Mouse (Mus musculus) heart, postnatal 0 days (tissue): ENCODE data around the gene Camkk2. TPM values are rescaled to one million over a fixed set of nuclear protein-coding genes. Genes with fewer than 3 reads are reported as not detected.

Experiments used
- ATAC-seq: fragments of 200-750 bp; cut with Nextera tagmentation; 2 replicates; pipeline ENCODE4 v1.8.0; 2017; ENCODE audit warnings: low read depth, moderate number of reproducible peaks, moderate library complexity; ENCODE audit not compliant: insufficient read depth
- DNase-seq: peaks from one replicate; pipeline ENCODE4 v3.0.0-alpha.2; 2016; ENCODE audit warnings: low spot score
- H3K27ac ChIP-seq: fragments of 300-500 bp; sonication (generic); 2 replicates; pipeline ENCODE4 v1.5.1; 2014; ENCODE audit warnings: low read depth, mild to moderate bottlenecking
- H3K27me3 ChIP-seq: fragments of 300-500 bp; sonication (generic); 2 replicates; pipeline ENCODE4 v1.6.1; 2014; ENCODE audit warnings: low read length, mixed read lengths; ENCODE audit not compliant: control insufficient read depth, insufficient read depth
- H3K36me3 ChIP-seq: fragments of 300-500 bp; sonication (generic); replicated peaks from 2 replicates; pipeline ENCODE4 v1.6.1; 2014; ENCODE audit warnings: low read length, mixed read lengths; ENCODE audit not compliant: control insufficient read depth, insufficient read depth
- H3K4me1 ChIP-seq: fragments of 300-500 bp; sonication (generic); 2 replicates; pipeline ENCODE4 v1.6.1; 2014; ENCODE audit warnings: antibody characterized with exemption; ENCODE audit not compliant: control insufficient read depth, insufficient read depth
- H3K4me2 ChIP-seq: fragments of 300-500 bp; sonication (generic); 2 replicates; pipeline ENCODE4 v1.6.1; 2014; ENCODE audit warnings: low read depth, mild to moderate bottlenecking, low read length, moderate library complexity
- H3K4me3 ChIP-seq: fragments of 300-500 bp; sonication (generic); 2 replicates; pipeline ENCODE4 v1.5.1; 2014; ENCODE audit warnings: low read depth, low read length
- H3K9ac ChIP-seq: fragments of 300-500 bp; sonication (generic); replicated peaks from 2 replicates; pipeline ENCODE4 v1.6.1; 2014; ENCODE audit warnings: low read depth, low read length, mixed read lengths
- H3K9me3 ChIP-seq: fragments of 300-500 bp; sonication (generic); replicated peaks from 2 replicates; pipeline ENCODE4 v1.6.1; 2016; ENCODE audit warnings: low read length; ENCODE audit not compliant: control insufficient read depth
- CTCF ChIP-seq: IDR thresholded peaks from 2 replicates; pipeline ENCODE4 v1.5.1; 2016; ENCODE audit warnings: antibody characterized with exemption, control low read depth, low read depth
- EP300 ChIP-seq: IDR thresholded peaks from 2 replicates; pipeline ENCODE4 v1.6.1; 2016; ENCODE audit warnings: antibody characterized with exemption, low read depth
- WGBS: fragments of 180-500 bp; shearing (Covaris S2); extraction: QIAGEN DNeasy Blood & Tissue Kit; methylation state at CpG from one replicate; pipeline ENCODE4 v1.1.7; 2014; 5-methylcytosine and 5-hydroxymethylcytosine counted together
- polyA plus RNA-seq: library from polyadenylated mRNA; unstranded; fragments of >200 nt; fragmentation: Nextera tagmentation; extraction: Ambion mirVana; gene quantifications from 2 replicates; pipeline ENCODE4 v1.2.1, GENCODE M21; 2015
- total RNA-seq: library from RNA; depleted of rRNA; stranded (reverse); fragments of >200 nt; gene quantifications from 2 replicates; pipeline ENCODE4 v1.2.3, GENCODE M21; 2014; ENCODE audit warnings: low replicate concordance

Gene Camkk2
- total and polyA plus RNA-seq, 2 experiments from 2014 or later = 13.0 to 24.0 TPM

- H3K9ac ChIP-seq = no peak overlapping the region
- no peaks in the 10 kb centered on the region for H3K27me3 ChIP-seq
- TF ChIP-seq EP300 = no peak
- TF ChIP-seq CTCF = no peak
- DNase-seq (no peak), ATAC-seq (no peak)
- peak overlapping the region; percentile 64; the same call in 1 of the 2 replicates for H3K27ac ChIP-seq
- H3K4me3 ChIP-seq = no peak overlapping the region
- peaks cover 81% of the 10 kb centered on the region for H3K36me3 ChIP-seq
- no peak overlapping the region for H3K4me2 ChIP-seq
- 95% methylated on average over 8 of the region's 8 CpGs for WGBS
- peaks cover 25% of the 10 kb centered on the region for H3K4me1 ChIP-seq
- H3K9me3 ChIP-seq = no peaks in the 10 kb centered on the region
Measured at GRCm38 (mm10) chr5:122801684-122802083, 22.5 kb upstream of the Camkk2 start.

- WGBS = 30% methylated on average over 13 of the region's 13 CpGs
- Histone ChIP-seq H3K36me3 (peaks cover 78% of the 10 kb centered on the region), H3K27me3 (no peaks in the 10 kb centered on the region), H3K27ac (peak overlapping the region; percentile 43), H3K4me2 (no peak overlapping the region), H3K9me3 (no peaks in the 10 kb centered on the region), H3K9ac (no peak overlapping the region), H3K4me1 (peaks cover 25% of the 10 kb centered on the region), H3K4me3 (no peak overlapping the region)
- DNase-seq = peak; percentile 50
- peak; percentile 43; the same call in 1 of the 2 replicates for ATAC-seq
- no peak for TF ChIP-seq CTCF
- no peak for TF ChIP-seq EP300
Measured at GRCm38 (mm10) chr5:122800345-122801010, 21.3 kb upstream of the Camkk2 start.

- DNase-seq = peak; percentile 51
- 55% methylated on average over 17 of the region's 17 CpGs for WGBS
- H3K9me3 ChIP-seq = no peaks in the 10 kb centered on the region
- no peak overlapping the region for H3K9ac ChIP-seq
- ATAC-seq = peak; percentile 34; the same call in 1 of the 2 replicates
- no peak overlapping the region for H3K4me2 ChIP-seq
- peaks cover 25% of the 10 kb centered on the region for H3K4me1 ChIP-seq
- H3K36me3 ChIP-seq = peaks cover 77% of the 10 kb centered on the region
- H3K27ac ChIP-seq = peak overlapping the region; percentile 43
- no peaks in the 10 kb centered on the region for H3K27me3 ChIP-seq
- TF ChIP-seq EP300 (no peak), CTCF (no peak)
- no peak overlapping the region for H3K4me3 ChIP-seq
Measured at GRCm38 (mm10) chr5:122799379-122800344, 20.5 kb upstream of the Camkk2 start.

- DNase-seq (peak; percentile 80), ATAC-seq (peak; percentile 76)
- Histone ChIP-seq H3K4me1 (peaks cover 25% of the 10 kb centered on the region), H3K36me3 (peaks cover 75% of the 10 kb centered on the region), H3K4me2 (no peak overlapping the region), H3K9ac (no peak overlapping the region), H3K9me3 (no peaks in the 10 kb centered on the region), H3K27ac (peak overlapping the region; percentile 43), H3K27me3 (no peaks in the 10 kb centered on the region), H3K4me3 (no peak overlapping the region)
- no peak for TF ChIP-seq CTCF
- no peak for TF ChIP-seq EP300
- 29% methylated on average over 17 of the region's 17 CpGs for WGBS
Measured at GRCm38 (mm10) chr5:122798557-122799378, 19.6 kb upstream of the Camkk2 start.

GRCm38 (mm10) chr5:122797866-122798265, 18.7 kb upstream of the Camkk2 start:
- Histone ChIP-seq H3K36me3 (peaks cover 77% of the 10 kb centered on the region), H3K4me1 (peaks cover 25% of the 10 kb centered on the region), H3K4me2 (no peak overlapping the region), H3K27ac (no peak overlapping the region), H3K27me3 (no peaks in the 10 kb centered on the region), H3K9me3 (no peaks in the 10 kb centered on the region), H3K9ac (no peak overlapping the region), H3K4me3 (no peak overlapping the region)
- ATAC-seq = no peak
- TF ChIP-seq EP300 (no peak), CTCF (no peak)
- no peak for DNase-seq
- 81% methylated on average over 3 of the region's 3 CpGs for WGBS
